Mouse (Mus musculus) E14TG2a.4 (cell line): ENCODE measurements around the gene Abhd17c.

ENCODE experiments used
- CTCF ChIP-seq: conservative IDR thresholded peaks from 2 replicates; pipeline ENCODE4 v1.5.1; 2014; ENCODE audit warnings: low read length
- NANOG ChIP-seq: IDR thresholded peaks from 2 replicates; pipeline ENCODE4 v1.6.1; 2014; ENCODE audit warnings: borderline replicate concordance, low read length, mixed read lengths

GRCm38 (mm10) chr7:84085049-84085945 lies 66.4 kb downstream of the Abhd17c start:
- TF ChIP-seq CTCF: no peak
- no peak for TF ChIP-seq NANOG
